Mouse (Mus musculus): ENCODE data around the gene Slc6a16.

- TF ChIP-seq CTCF (conservative IDR thresholded peaks at IDR 0.05; ENCODE audit: insufficient read depth, insufficient read length, low read depth, low read length): no peak
- no peak for TF ChIP-seq POLR2A (IDR thresholded peaks at IDR 0.05; ENCODE audit: low read depth, low read length)
Observed at GRCm38 (mm10) chr7:45238723-45239496, 2.0 kb upstream of the Slc6a16 start, which contains the start of gene Cd37.

All from kidney, adult 2 months (tissue).